Mouse (Mus musculus) mesoderm, embryonic 11.5 days (tissue): ENCODE data around the gene Vapb.

Experiments used
- DNase-seq: peaks from one replicate; pipeline ENCODE4 v3.0.0-alpha.2; 2012; ENCODE audit warnings: low read depth, low spot score

The Vapb gene

GRCm38 (mm10) chr2:173832828-173833492 is 95.6 kb downstream of the Vapb start:
- no peak for DNase-seq
